Mouse (Mus musculus) lung, adult 2 months (tissue): ENCODE data around the gene Flot2.

Experiments
- CTCF ChIP-seq: fragments of 200-500 bp; IDR thresholded peaks from 2 replicates; pipeline ENCODE4 v1.5.1; 2011; ENCODE audit warnings: mild to moderate bottlenecking, low read length, control low read depth; ENCODE audit not compliant: insufficient read depth
- POLR2A ChIP-seq: fragments of 200-500 bp; IDR thresholded peaks from 2 replicates; pipeline ENCODE4 v1.6.1; 2011; ENCODE audit warnings: low read depth, mild to moderate bottlenecking, control low read depth, low read length, borderline replicate concordance; ENCODE audit errors: extremely low read depth

DNA sequence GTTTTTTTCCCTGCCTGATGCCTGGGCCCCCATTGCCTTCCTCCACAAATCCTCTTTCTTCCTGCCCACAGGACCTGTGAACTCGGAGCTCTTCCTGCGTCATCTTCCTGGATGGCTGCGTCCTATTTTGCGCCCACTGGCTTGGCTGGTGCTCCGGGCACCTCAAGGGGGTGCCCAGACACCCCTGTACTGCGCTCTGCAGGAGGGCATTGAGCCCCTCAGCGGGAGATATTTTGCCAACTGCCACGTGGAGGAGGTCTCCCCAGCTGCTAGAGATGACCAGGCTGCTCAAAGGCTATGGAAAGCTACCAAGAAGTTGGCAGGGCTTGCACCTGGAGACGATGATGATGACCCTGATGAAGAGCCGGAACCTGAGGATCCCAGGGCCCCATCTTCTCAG is 940 bp upstream of the Flot2 start:
- TF ChIP-seq POLR2A (no peak), CTCF (no peak)
